Mouse (Mus musculus) kidney, postnatal 0 days (tissue): ENCODE data around the gene Coa4. TPM values are rescaled to one million over a fixed set of nuclear protein-coding genes. Genes with fewer than 3 reads are reported as not detected.

Experiments used
- ATAC-seq: fragments of 200-750 bp; cut with Nextera tagmentation; replicated peaks from 2 replicates; pipeline ENCODE4 v1.8.0; 2017; ENCODE audit warnings: low read depth, moderate number of reproducible peaks, moderate TSS enrichment, moderate library complexity; ENCODE audit not compliant: low FRiP score
- DNase-seq: peaks from one replicate; pipeline ENCODE4 v3.0.0-alpha.2; 2016; ENCODE audit warnings: low spot score
- H3K27ac ChIP-seq: fragments of 300-500 bp; sonication (generic); 2 replicates; pipeline ENCODE4 v1.5.1; 2014; ENCODE audit warnings: mild to moderate bottlenecking
- H3K27me3 ChIP-seq: fragments of 300-500 bp; sonication (generic); 2 replicates; pipeline ENCODE4 v1.6.1; 2014; ENCODE audit warnings: low read length, mixed read lengths; ENCODE audit not compliant: insufficient read depth
- H3K36me3 ChIP-seq: fragments of 300-500 bp; sonication (generic); 2 replicates; pipeline ENCODE4 v1.6.1; 2014; ENCODE audit warnings: low read length, mixed read lengths; ENCODE audit not compliant: insufficient read depth
- H3K4me1 ChIP-seq: fragments of 300-500 bp; sonication (generic); replicated peaks from 2 replicates; pipeline ENCODE4 v1.6.1; 2014; ENCODE audit warnings: antibody characterized with exemption, low read length, mixed read lengths; ENCODE audit not compliant: insufficient read depth
- H3K4me2 ChIP-seq: fragments of 300-500 bp; sonication (generic); 2 replicates; pipeline ENCODE4 v1.6.1; 2014; ENCODE audit warnings: mild to moderate bottlenecking, low read length, moderate library complexity, mixed read lengths
- H3K4me3 ChIP-seq: fragments of 300-500 bp; sonication (generic); replicated peaks from 2 replicates; pipeline ENCODE4 v1.5.1; 2014; ENCODE audit warnings: low read depth, low read length
- H3K9ac ChIP-seq: fragments of 300-500 bp; sonication (generic); 2 replicates; pipeline ENCODE4 v1.6.1; 2014; ENCODE audit warnings: low read depth, low read length
- H3K9me3 ChIP-seq: fragments of 300-500 bp; sonication (generic); replicated peaks from 2 replicates; pipeline ENCODE4 v1.6.1; 2016; ENCODE audit warnings: low read length, inconsistent platforms, mixed read lengths
- CTCF ChIP-seq: IDR thresholded peaks from 2 replicates; pipeline ENCODE4 v1.5.1; 2016; ENCODE audit warnings: antibody characterized with exemption, low read depth, mild to moderate bottlenecking, moderate library complexity
- WGBS: fragments of 180-500 bp; shearing (Covaris S2); extraction: QIAGEN DNeasy Blood & Tissue Kit; methylation state at CpG from one replicate; pipeline ENCODE4 v1.1.7; 2014; 5-methylcytosine and 5-hydroxymethylcytosine counted together
- polyA plus RNA-seq: library from polyadenylated mRNA; unstranded; fragments of >200 nt; fragmentation: Nextera tagmentation; extraction: Ambion mirVana; gene quantifications from 2 replicates; pipeline ENCODE4 v1.2.1, GENCODE M21; 2015

The Coa4 gene
- polyA plus RNA-seq, 1 experiment from 2014 or later = 21.9 TPM

DNA sequence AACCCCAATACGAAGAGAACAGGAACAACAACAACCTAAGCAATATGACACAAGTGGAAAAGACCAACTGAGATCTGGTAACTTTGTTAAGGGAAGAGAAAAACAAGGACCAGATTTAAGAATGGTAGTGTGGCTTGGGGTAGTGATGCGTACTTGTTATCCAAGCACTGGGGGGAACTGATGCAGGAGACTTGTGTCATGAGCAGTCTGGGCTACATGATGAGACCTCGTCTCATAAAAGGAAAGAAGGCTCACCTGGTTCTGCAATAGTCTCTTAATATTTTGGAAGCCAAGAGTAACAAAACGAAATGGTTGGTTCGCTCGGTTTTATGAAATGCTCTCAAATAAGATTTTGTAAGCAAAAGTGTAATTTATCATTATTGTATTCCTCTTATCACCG lies 45.4 kb downstream of the Coa4 start:
- Histone ChIP-seq H3K36me3 (no peaks in the 10 kb centered on the region), H3K4me1 (peaks cover 6% of the 10 kb centered on the region; the same call in 1 of the 2 replicates), H3K4me2 (peak overlapping the region; percentile 75), H3K4me3 (peak overlapping the region; percentile 44), H3K27me3 (no peaks in the 10 kb centered on the region), H3K9me3 (no peaks in the 10 kb centered on the region), H3K27ac (no peak overlapping the region), H3K9ac (peak overlapping the region; percentile 68)
- WGBS = 38% methylated on average over 7 of the region's 7 CpGs
- no peak for TF ChIP-seq CTCF
- ATAC-seq (no peak), DNase-seq (no peak)

- ATAC-seq (peak; percentile 95), DNase-seq (peak; percentile 94)
- Histone ChIP-seq H3K4me2 (peak overlapping the region; percentile 75), H3K4me1 (peaks cover 6% of the 10 kb centered on the region; the same call in 1 of the 2 replicates), H3K9ac (peak overlapping the region; percentile 68), H3K9me3 (no peaks in the 10 kb centered on the region), H3K27ac (peak overlapping the region; percentile 78), H3K27me3 (no peaks in the 10 kb centered on the region), H3K36me3 (no peaks in the 10 kb centered on the region), H3K4me3 (peak overlapping the region; percentile 44)
- under 1% methylated on average over 31 of the region's 31 CpGs for WGBS
- no peak for TF ChIP-seq CTCF
Observed at GRCm38 (mm10) chr7:100582727-100583236, 45.9 kb downstream of the Coa4 start.

DNA sequence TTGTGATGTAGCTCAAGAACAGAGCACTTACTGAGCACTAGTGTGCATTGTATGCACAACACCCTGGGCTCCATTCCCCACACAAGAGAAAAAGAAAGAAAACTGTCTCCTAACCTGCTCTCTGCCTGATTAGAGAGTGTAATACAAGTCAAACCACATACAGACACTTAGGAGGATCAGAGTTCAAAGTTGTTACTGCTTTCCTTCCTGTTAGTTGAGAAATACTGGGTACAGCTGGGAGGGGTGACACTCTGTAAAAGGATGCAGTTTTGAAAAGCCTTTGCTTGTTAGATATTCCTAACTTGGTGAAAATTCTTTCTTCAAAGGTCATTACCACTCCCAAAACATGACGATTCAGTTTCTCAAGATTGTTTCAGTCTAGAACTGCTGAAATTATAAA lies 52.9 kb downstream of the Coa4 start:
- Histone ChIP-seq H3K4me1 (no peaks in the 10 kb centered on the region), H3K9ac (no peak overlapping the region), H3K9me3 (no peaks in the 10 kb centered on the region), H3K27me3 (no peaks in the 10 kb centered on the region), H3K27ac (no peak overlapping the region), H3K4me2 (no peak overlapping the region), H3K4me3 (no peak overlapping the region), H3K36me3 (no peaks in the 10 kb centered on the region)
- ATAC-seq (no peak), DNase-seq (peak; percentile 15)
- no peak for TF ChIP-seq CTCF
- 52% methylated on average over 1 of the region's 1 CpGs for WGBS

Other genes starting within 250 kb of the Coa4 start
- gene C2cd3, start 164.8 kb upstream of the Coa4 start, polyA plus RNA-seq = 13.1 TPM in 2 replicates
- gene Ppme1, start 164.8 kb upstream of the Coa4 start, polyA plus RNA-seq = 45.9 and 47.6 TPM in 2 replicates
- gene Ucp3, start 64.1 kb upstream of the Coa4 start, polyA plus RNA-seq = 0.05 and 0.13 TPM in 2 replicates
- 274 and 319 TPM in 2 replicates for gene Ucp2, start 43.7 kb upstream of the Coa4 start, polyA plus RNA-seq
- 0.15 and 0.18 TPM in 2 replicates for gene Dnajb13, start 22.1 kb upstream of the Coa4 start, polyA plus RNA-seq
- 90.7 and 94.6 TPM in 2 replicates for gene Rab6a, start 70.3 kb downstream of the Coa4 start, polyA plus RNA-seq
- 105 and 107 TPM in 2 replicates for gene Mrpl48, start 71.2 kb downstream of the Coa4 start, polyA plus RNA-seq
- 4.6 and 5.1 TPM in 2 replicates for gene Plekhb1, start 125.3 kb downstream of the Coa4 start, polyA plus RNA-seq
- gene Fam168a, start 169.6 kb downstream of the Coa4 start, polyA plus RNA-seq = 29.1 and 29.7 TPM in 2 replicates